Mouse (Mus musculus): ENCODE measurements around the gene Gm12166. TPM values are rescaled to one million over a fixed set of nuclear protein-coding genes. Genes with fewer than 3 reads are reported as not detected.
"Not testable (repeated sequence)": the region's sequence is repeated elsewhere in the genome, so short reads cannot be mapped to it uniquely, and the experiment has no call there.

The Gm12166 gene
- polyA plus RNA-seq, 1 experiment from 2014 or later, result 2.4 TPM

- H3K27ac ChIP-seq (replicated peaks), result no peak overlapping the region
- peaks cover 30% of the 10 kb centered on the region for H3K27me3 ChIP-seq (ENCODE audit: low read depth, poor library complexity, severe bottlenecking)
- H3K36me3 ChIP-seq, result no peaks in the 10 kb centered on the region
- H3K4me3 ChIP-seq, result no peak overlapping the region
- peaks cover 44% of the 10 kb centered on the region for H3K4me1 ChIP-seq
- no peaks in the 10 kb centered on the region for H3K9me3 ChIP-seq (replicated peaks)
- WGBS, result 88% methylated on average over 4 of the region's 4 CpGs
- no peak for DNase-seq (ENCODE audit: low spot score)
Observed at GRCm38 (mm10) chr11:46058916-46059315, 6.8 kb upstream of the Gm12166 start.

GRCm38 (mm10) chr11:46058011-46058410 lies 5.9 kb upstream of the Gm12166 start:
- Histone ChIP-seq H3K4me1 (peaks cover 40% of the 10 kb centered on the region), H3K4me3 (no peak overlapping the region), H3K27ac (replicated peaks) (no peak overlapping the region), H3K27me3 (ENCODE audit: low read depth, poor library complexity, severe bottlenecking) (peaks cover 30% of the 10 kb centered on the region), H3K9me3 (replicated peaks) (no peaks in the 10 kb centered on the region), H3K36me3 (no peaks in the 10 kb centered on the region)
- 59% methylated on average over 9 of the region's 9 CpGs for WGBS
- no peak for DNase-seq (ENCODE audit: low spot score)

- peak overlapping the region; percentile 87 for H3K27ac ChIP-seq (replicated peaks)
- H3K9me3 ChIP-seq (replicated peaks), result no peaks in the 10 kb centered on the region
- H3K36me3 ChIP-seq, result no peaks in the 10 kb centered on the region
- H3K27me3 ChIP-seq (ENCODE audit: low read depth, poor library complexity, severe bottlenecking), result peaks cover 30% of the 10 kb centered on the region
- 3% methylated on average over 25 of the region's 25 CpGs for WGBS
- H3K4me1 ChIP-seq, result peaks cover 34% of the 10 kb centered on the region
- peak overlapping the region; percentile 72 for H3K4me3 ChIP-seq
- DNase-seq (ENCODE audit: low spot score), result peak; percentile 36
Observed at GRCm38 (mm10) chr11:46056770-46057411, 4.8 kb upstream of the Gm12166 start.

- H3K27me3 ChIP-seq (ENCODE audit: low read depth, poor library complexity, severe bottlenecking), result peaks cover 30% of the 10 kb centered on the region
- no peaks in the 10 kb centered on the region for H3K36me3 ChIP-seq
- peak within 1 kb of the TSS; percentile 72 for H3K4me3 ChIP-seq
- under 1% methylated on average over 51 of the region's 51 CpGs for WGBS
- H3K27ac ChIP-seq (replicated peaks), result peak within 1 kb of the TSS; percentile 87
- H3K4me1 ChIP-seq, result peaks cover 34% of the 10 kb centered on the region
- no peaks in the 10 kb centered on the region for H3K9me3 ChIP-seq (replicated peaks)
- DNase-seq (ENCODE audit: low spot score), result peak; percentile 85
Observed at GRCm38 (mm10) chr11:46055896-46056769, 4.0 kb upstream of the Gm12166 start, which contains the start of gene Adam19. Gene Adam19, plus strand, starts transcription at chr11:46055992.

GRCm38 (mm10) chr11:46054911-46055895 lies 3.1 kb upstream of the Gm12166 start:
- Histone ChIP-seq H3K9me3 (replicated peaks) (no peaks in the 10 kb centered on the region), H3K4me3 (peak overlapping the region; percentile 72), H3K27ac (replicated peaks) (peak overlapping the region; percentile 87), H3K36me3 (no peaks in the 10 kb centered on the region), H3K4me1 (peaks cover 34% of the 10 kb centered on the region), H3K27me3 (ENCODE audit: low read depth, poor library complexity, severe bottlenecking) (peaks cover 30% of the 10 kb centered on the region)
- 28% methylated on average over 13 of the region's 13 CpGs for WGBS
- DNase-seq (ENCODE audit: low spot score), result no peak

- Histone ChIP-seq H3K27ac (replicated peaks) (no peak overlapping the region), H3K9me3 (replicated peaks) (no peaks in the 10 kb centered on the region), H3K27me3 (ENCODE audit: low read depth, poor library complexity, severe bottlenecking) (peaks cover 30% of the 10 kb centered on the region), H3K36me3 (no peaks in the 10 kb centered on the region), H3K4me3 (no peak overlapping the region), H3K4me1 (peaks cover 34% of the 10 kb centered on the region)
- 48% methylated on average over 5 of the region's 5 CpGs for WGBS
- DNase-seq (ENCODE audit: low spot score), result no peak
Observed at GRCm38 (mm10) chr11:46054311-46054710, 2.2 kb upstream of the Gm12166 start.

GRCm38 (mm10) chr11:46053457-46053856 lies 1.3 kb upstream of the Gm12166 start:
- Histone ChIP-seq H3K4me1 (peaks cover 34% of the 10 kb centered on the region), H3K27me3 (ENCODE audit: low read depth, poor library complexity, severe bottlenecking) (peaks cover 30% of the 10 kb centered on the region)
- not testable (repeated sequence) for DNase-seq (ENCODE audit: low spot score); H3K4me3 ChIP-seq; H3K27ac ChIP-seq (replicated peaks); H3K36me3 ChIP-seq; H3K9me3 ChIP-seq (replicated peaks)
- WGBS, result 94% methylated on average over 3 of the region's 3 CpGs

GRCm38 (mm10) chr11:46047264-46047663 lies 4.9 kb downstream of the Gm12166 start:
- Histone ChIP-seq H3K27me3 (ENCODE audit: low read depth, poor library complexity, severe bottlenecking) (no peaks in the 10 kb centered on the region), H3K9me3 (replicated peaks) (no peaks in the 10 kb centered on the region), H3K27ac (replicated peaks) (no peak overlapping the region), H3K4me1 (no peaks in the 10 kb centered on the region), H3K4me3 (no peak overlapping the region), H3K36me3 (no peaks in the 10 kb centered on the region)
- DNase-seq (ENCODE audit: low spot score), result no peak
- WGBS, result 89% methylated on average over 3 of the region's 3 CpGs

GRCm38 (mm10) chr11:46044781-46045180 lies 7.3 kb downstream of the Gm12166 start:
- Histone ChIP-seq H3K36me3 (no peaks in the 10 kb centered on the region), H3K4me1 (no peaks in the 10 kb centered on the region), H3K27me3 (ENCODE audit: low read depth, poor library complexity, severe bottlenecking) (no peaks in the 10 kb centered on the region), H3K27ac (replicated peaks) (no peak overlapping the region), H3K9me3 (replicated peaks) (no peaks in the 10 kb centered on the region), H3K4me3 (no peak overlapping the region)
- 90% methylated on average over 5 of the region's 5 CpGs for WGBS
- DNase-seq (ENCODE audit: low spot score), result no peak

- Histone ChIP-seq H3K4me1 (no peaks in the 10 kb centered on the region), H3K36me3 (no peaks in the 10 kb centered on the region), H3K27me3 (ENCODE audit: low read depth, poor library complexity, severe bottlenecking) (no peaks in the 10 kb centered on the region), H3K27ac (replicated peaks) (no peak overlapping the region), H3K4me3 (no peak overlapping the region), H3K9me3 (replicated peaks) (no peaks in the 10 kb centered on the region)
- no peak for DNase-seq (ENCODE audit: low spot score)
- 83% methylated on average over 12 of the region's 12 CpGs for WGBS
Observed at GRCm38 (mm10) chr11:46041607-46042267, 10.4 kb downstream of the Gm12166 start.

GRCm38 (mm10) chr11:46040841-46041556 lies 11.1 kb downstream of the Gm12166 start:
- H3K9me3 ChIP-seq (replicated peaks), result no peaks in the 10 kb centered on the region
- 86% methylated on average over 9 of the region's 9 CpGs for WGBS
- no peak overlapping the region for H3K27ac ChIP-seq (replicated peaks)
- no peak overlapping the region for H3K4me3 ChIP-seq
- H3K36me3 ChIP-seq, result no peaks in the 10 kb centered on the region
- no peaks in the 10 kb centered on the region for H3K4me1 ChIP-seq
- no peak for DNase-seq (ENCODE audit: low spot score)
- H3K27me3 ChIP-seq (ENCODE audit: low read depth, poor library complexity, severe bottlenecking), result no peaks in the 10 kb centered on the region
